In genomic region chr7:109723114-109723513, GRCm38 (mm10) we compare ENCODE assay signal across 28 mouse cellular contexts. TPM values are rescaled to one million over a fixed set of nuclear protein-coding genes. Genes with fewer than 3 reads are reported as not detected.
DNase-seq lines count a peak whose midpoint lies in the region; ATAC-seq and TF ChIP-seq lines count a peak whose summit lies in the region.
"Had no signal": no experiment of that assay in that cellular context is flagged by ENCODE, and none has a peak within 500 bp of the region (broad histone marks: within the 10 kb centered on the region; RNA-seq: fewer than 3 reads in every experiment).

No protein-coding gene starts in this region.

- TF ChIP-seq CTCF in lung, adult 2 months (IDR thresholded peaks at IDR 0.05; ENCODE audit: insufficient read depth, low read length) = no peak
- TF ChIP-seq CTCF in stomach, postnatal 0 days (IDR thresholded peaks at IDR 0.05; ENCODE audit: low read depth) = no peak

- no peak overlapping the region for H3K4me2 ChIP-seq in stomach, embryonic 14.5 days (replicated peaks; ENCODE audit: low read depth, low read length)
- 0 out of 2 replicates have a peak overlapping the region, but pooled peaks have one; percentile 5 for H3K4me2 ChIP-seq in stomach, postnatal 0 days (replicated peaks; ENCODE audit: low read depth)
- H3K4me2 ChIP-seq: forebrain, embryonic 13.5 days; heart, embryonic 12.5 days; heart, embryonic 15.5 days; hindbrain, embryonic 13.5 days had no signal

- no peaks in the 10 kb centered on the region for H3K4me1 ChIP-seq in lung, adult 2 months (ENCODE audit: control insufficient read depth, insufficient read depth, low read length)
- no peaks in the 10 kb centered on the region for H3K4me1 ChIP-seq in stomach, embryonic 14.5 days (ENCODE audit: control insufficient read depth, insufficient read depth, low read length)
- H3K4me1 ChIP-seq in stomach, postnatal 0 days (replicated peaks; ENCODE audit: control insufficient read depth, insufficient read depth) = no peaks in the 10 kb centered on the region
- no peaks in the 10 kb centered on the region for H3K4me1 ChIP-seq in heart, embryonic 10.5 days
- H3K4me1 ChIP-seq: forebrain, embryonic 10.5 days; forebrain, embryonic 13.5 days; heart, embryonic 12.5 days; heart, embryonic 15.5 days; hindbrain, embryonic 10.5 days; hindbrain, embryonic 13.5 days had no signal

- no peak for TF ChIP-seq POLR2A in lung, adult 2 months (IDR thresholded peaks at IDR 0.05; ENCODE audit: borderline replicate concordance, extremely low read depth, low read depth, low read length)

- WGBS in lung, adult 2 months = 89% methylated on average over 8 of the region's 8 CpGs
- WGBS in stomach, embryonic 14.5 days = 86% methylated on average over 8 of the region's 8 CpGs
- 76% methylated on average over 8 of the region's 8 CpGs for WGBS in stomach, postnatal 0 days
- 89% methylated on average over 8 of the region's 8 CpGs for WGBS in heart, embryonic 10.5 days

- no peak for TF ChIP-seq EP300 in stomach, postnatal 0 days (optimal IDR thresholded peaks at IDR 0.05)

- no peaks in the 10 kb centered on the region for H3K36me3 ChIP-seq in stomach, embryonic 14.5 days (ENCODE audit: control insufficient read depth, insufficient read depth, low read length)
- no peaks in the 10 kb centered on the region for H3K36me3 ChIP-seq in stomach, postnatal 0 days (ENCODE audit: control insufficient read depth, insufficient read depth, low read length)
- H3K36me3 ChIP-seq in heart, embryonic 10.5 days = no peaks in the 10 kb centered on the region
- H3K36me3 ChIP-seq: forebrain, embryonic 10.5 days; G1E; heart, embryonic 12.5 days; heart, embryonic 15.5 days; hindbrain, embryonic 10.5 days; hindbrain, embryonic 13.5 days had no signal

- H3K27me3 ChIP-seq in stomach, embryonic 14.5 days (ENCODE audit: control insufficient read depth, insufficient read depth, low read length) = no peaks in the 10 kb centered on the region
- no peaks in the 10 kb centered on the region for H3K27me3 ChIP-seq in stomach, postnatal 0 days (ENCODE audit: control insufficient read depth, insufficient read depth, low read length)
- no peaks in the 10 kb centered on the region for H3K27me3 ChIP-seq in heart, embryonic 10.5 days (ENCODE audit: insufficient read depth, poor library complexity, severe bottlenecking)
- H3K27me3 ChIP-seq: CH12.LX; forebrain, embryonic 13.5 days; heart, embryonic 12.5 days; heart, embryonic 15.5 days; hindbrain, embryonic 13.5 days; Patski had no signal

- ATAC-seq in stomach, embryonic 14.5 days (ENCODE audit: insufficient number of reproducible peaks, insufficient read depth, low FRiP score, low read depth) = 0 out of 2 replicates have a peak, but pooled peaks have one; percentile 40
- peak; percentile 63 for ATAC-seq in stomach, postnatal 0 days (ENCODE audit: low FRiP score, low TSS enrichment)
- ATAC-seq: activated CD4-positive, CD25-positive, alpha-beta regulatory T cell, adult 4 months; forebrain, embryonic 13.5 days; forebrain, embryonic 16.5 days; hindbrain, embryonic 16.5 days; Patski had no signal

- H3K4me3 ChIP-seq in lung, adult 2 months (replicated peaks; ENCODE audit: extremely low read depth, low read depth, low read length) = peak overlapping the region; percentile 28
- no peak overlapping the region for H3K4me3 ChIP-seq in stomach, embryonic 14.5 days (ENCODE audit: low read depth, low read length)
- H3K4me3 ChIP-seq in stomach, postnatal 0 days (ENCODE audit: low read depth, low read length) = no peak overlapping the region
- no peak overlapping the region for H3K4me3 ChIP-seq in heart, embryonic 10.5 days
- H3K4me3 ChIP-seq: forebrain, embryonic 10.5 days; forebrain, embryonic 13.5 days; heart, embryonic 12.5 days; heart, embryonic 15.5 days; hindbrain, embryonic 10.5 days; hindbrain, embryonic 13.5 days had no signal

- no peak for DNase-seq in lung, adult 2 months
- DNase-seq in lung, postnatal 25 days (ENCODE audit: low spot score) = no peak
- DNase-seq in R1 (ENCODE audit: low read depth, low spot score) = peak; percentile 34
- DNase-seq in stomach, postnatal 0 days (ENCODE audit: low spot score) = peak; percentile 49
- no peak for DNase-seq in cerebellum, postnatal 36 days
- no peak for DNase-seq in heart, embryonic 10.5 days (ENCODE audit: low spot score)
- DNase-seq: adrenal gland, adult 8-10 months; adrenal gland, postnatal 25 days; cerebellum, adult 11-12 months; cerebellum, adult 8-10 months; gastrocnemius, postnatal 10 days; heart, postnatal 10 days; heart, postnatal 36 days had no signal

- no peak overlapping the region for H3K9ac ChIP-seq in stomach, embryonic 14.5 days (replicated peaks; ENCODE audit: low read depth, low read length)
- no peak overlapping the region for H3K9ac ChIP-seq in stomach, postnatal 0 days (ENCODE audit: low read length)
- H3K9ac ChIP-seq: forebrain, embryonic 13.5 days; heart, embryonic 12.5 days; heart, embryonic 15.5 days; hindbrain, embryonic 13.5 days had no signal

- no peak overlapping the region for H3K27ac ChIP-seq in stomach, embryonic 14.5 days (ENCODE audit: low read length)
- no peak overlapping the region for H3K27ac ChIP-seq in stomach, postnatal 0 days (replicated peaks)
- H3K27ac ChIP-seq in heart, embryonic 10.5 days = no peak overlapping the region
- H3K27ac ChIP-seq: forebrain, embryonic 10.5 days; forebrain, embryonic 13.5 days; heart, embryonic 15.5 days; hindbrain, embryonic 10.5 days; hindbrain, embryonic 13.5 days had no signal

- no peaks in the 10 kb centered on the region for H3K9me3 ChIP-seq in stomach, embryonic 14.5 days (ENCODE audit: control insufficient read depth, low read depth, low read length)
- no peaks in the 10 kb centered on the region for H3K9me3 ChIP-seq in stomach, postnatal 0 days (ENCODE audit: control insufficient read depth, low read length)
- no peaks in the 10 kb centered on the region for H3K9me3 ChIP-seq in heart, embryonic 10.5 days
- H3K9me3 ChIP-seq: forebrain, embryonic 13.5 days; heart, embryonic 12.5 days; heart, embryonic 15.5 days; hindbrain, embryonic 13.5 days had no signal

RNA-seq across cellular contexts. Expression of gene BC051019, which starts 0.5 kb away (rescaled TPM):
- 17.8 and 19.7 TPM in 2 replicates for polyA plus RNA-seq in lung, adult 2 months (2012; rRNA removed)
- polyA plus RNA-seq in stomach, embryonic 14.5 days (2014; fragmentation: Nextera tagmentation; extraction: Ambion mirVana) = 0.14 TPM in 1 of 2 replicates, not detected in the other
- 0.17 and 0.25 TPM in 2 replicates for polyA plus RNA-seq in stomach, postnatal 0 days (2015; fragmentation: Nextera tagmentation; extraction: Ambion mirVana)
- polyA plus RNA-seq in heart, embryonic 10.5 days (2016; fragmentation: Nextera tagmentation; extraction: Ambion mirVana) = 0.11 TPM in 1 of 2 replicates, not detected in the other
- polyA plus RNA-seq: embryonic facial prominence, embryonic 11.5 days; G1E; heart, embryonic 12.5 days had no signal

RNA-seq across cellular contexts. Expression of gene Ascl3, which starts 8.4 kb away (rescaled TPM):
- 0.38 and 0.62 TPM in 2 replicates for polyA plus RNA-seq in lung, adult 2 months (2012; rRNA removed)
- not detected in 2 replicates for polyA plus RNA-seq in stomach, embryonic 14.5 days (2014; fragmentation: Nextera tagmentation; extraction: Ambion mirVana)
- polyA plus RNA-seq in stomach, postnatal 0 days (2015; fragmentation: Nextera tagmentation; extraction: Ambion mirVana) = 0.39 and 0.56 TPM in 2 replicates
- polyA plus RNA-seq in heart, embryonic 10.5 days (2016; fragmentation: Nextera tagmentation; extraction: Ambion mirVana) = not detected in 2 replicates
- polyA plus RNA-seq: activated CD4-positive, CD25-positive, alpha-beta regulatory T cell, adult 4 months; embryonic facial prominence, embryonic 11.5 days; embryonic facial prominence, embryonic 14.5 days; forebrain, embryonic 10.5 days; forebrain, embryonic 13.5 days; forebrain, embryonic 16.5 days; G1E; heart, embryonic 12.5 days; heart, embryonic 15.5 days had no signal

RNA-seq across cellular contexts. Expression of gene Akip1, which starts 19.6 kb away (rescaled TPM):
- polyA plus RNA-seq in lung, adult 2 months (2012; rRNA removed) = 16.3 and 18.3 TPM in 2 replicates
- polyA plus RNA-seq in stomach, embryonic 14.5 days (2014; fragmentation: Nextera tagmentation; extraction: Ambion mirVana) = 36.3 and 36.9 TPM in 2 replicates
- 36.8 and 38.6 TPM in 2 replicates for polyA plus RNA-seq in stomach, postnatal 0 days (2015; fragmentation: Nextera tagmentation; extraction: Ambion mirVana)
- polyA plus RNA-seq in heart, embryonic 10.5 days (2016; fragmentation: Nextera tagmentation; extraction: Ambion mirVana) = 32.5 and 34.6 TPM in 2 replicates

RNA-seq across cellular contexts. Expression of gene St5, which starts 19.7 kb away (rescaled TPM):
- 89.9 and 123 TPM in 2 replicates for polyA plus RNA-seq in lung, adult 2 months (2012; rRNA removed)
- polyA plus RNA-seq in stomach, embryonic 14.5 days (2014; fragmentation: Nextera tagmentation; extraction: Ambion mirVana) = 53.3 and 62.3 TPM in 2 replicates
- polyA plus RNA-seq in stomach, postnatal 0 days (2015; fragmentation: Nextera tagmentation; extraction: Ambion mirVana) = 35.3 and 35.6 TPM in 2 replicates
- polyA plus RNA-seq in heart, embryonic 10.5 days (2016; fragmentation: Nextera tagmentation; extraction: Ambion mirVana) = 37.7 and 39.9 TPM in 2 replicates

RNA-seq across cellular contexts. Expression of gene Tmem9b, which starts 29.6 kb away (rescaled TPM):
- 45.4 and 60.4 TPM in 2 replicates for polyA plus RNA-seq in lung, adult 2 months (2012; rRNA removed)
- 58.8 and 65.9 TPM in 2 replicates for polyA plus RNA-seq in stomach, embryonic 14.5 days (2014; fragmentation: Nextera tagmentation; extraction: Ambion mirVana)
- polyA plus RNA-seq in stomach, postnatal 0 days (2015; fragmentation: Nextera tagmentation; extraction: Ambion mirVana) = 103 and 106 TPM in 2 replicates
- 45.9 and 58.4 TPM in 2 replicates for polyA plus RNA-seq in heart, embryonic 10.5 days (2016; fragmentation: Nextera tagmentation; extraction: Ambion mirVana)

Comparison
In these comparisons a context has a peak if more than half of its experiments do, and no peak if none do; other contexts are left out.
1. DNase-seq: peak in R1 (single experiment) and stomach, postnatal 0 days (single experiment); none in lung, adult 2 months (single experiment), lung, postnatal 25 days (single experiment), cerebellum, postnatal 36 days (0 of 2) and heart, embryonic 10.5 days (single experiment).
2. RNA of gene BC051019, which starts 0.5 kb away (polyA plus RNA-seq): 17.8 to 19.7 TPM in lung, adult 2 months; 0.17 to 0.25 TPM in stomach, postnatal 0 days, 0.14 TPM in stomach, embryonic 14.5 days and 0.11 TPM in heart, embryonic 10.5 days; every median in the first group is over 10 times any median in the second.